Mouse (Mus musculus): ENCODE data around the gene Sh2b1.

Gene Sh2b1

DNA sequence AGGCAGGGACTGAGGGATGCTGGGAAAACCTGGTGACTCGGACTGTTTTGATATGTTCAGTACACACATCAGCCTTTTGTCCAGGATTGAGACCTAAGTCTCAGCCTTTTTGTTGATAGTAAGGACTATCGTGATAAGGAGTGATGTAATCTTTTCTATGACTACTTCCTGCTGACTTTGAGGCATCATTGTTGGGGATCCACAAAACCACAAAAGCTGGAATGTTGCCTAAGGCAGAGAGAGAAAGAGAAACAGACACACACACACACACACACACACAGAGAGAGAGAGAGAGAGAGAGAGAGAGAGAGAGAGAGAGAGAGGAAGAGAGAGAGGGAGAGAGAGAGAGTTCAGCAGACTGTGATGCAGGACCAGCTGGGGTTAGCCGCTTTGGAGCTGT lies 56.7 kb downstream of the Sh2b1 start:
- no peak for DNase-seq (ENCODE audit: low spot score)

DNA sequence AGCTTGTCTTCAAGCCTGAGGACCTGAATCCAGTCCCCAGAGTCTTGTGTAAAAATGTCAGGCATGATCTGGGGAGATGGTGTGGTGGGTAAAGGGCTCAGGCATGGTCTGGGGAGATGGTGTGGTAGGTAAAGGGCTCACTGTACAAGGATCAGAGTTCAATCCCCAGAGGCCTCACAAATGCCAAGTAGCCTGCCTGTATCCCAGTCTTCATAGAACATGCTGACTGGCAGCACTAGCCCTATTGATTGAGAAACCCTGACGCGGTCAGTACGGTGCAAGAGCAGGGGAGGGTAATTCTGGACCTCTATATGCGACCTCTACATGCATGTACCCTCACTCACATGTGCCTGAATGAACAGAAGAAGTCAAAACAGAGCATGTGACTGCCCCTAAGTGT lies 57.6 kb downstream of the Sh2b1 start:
- no peak for DNase-seq (ENCODE audit: low spot score)

DNA sequence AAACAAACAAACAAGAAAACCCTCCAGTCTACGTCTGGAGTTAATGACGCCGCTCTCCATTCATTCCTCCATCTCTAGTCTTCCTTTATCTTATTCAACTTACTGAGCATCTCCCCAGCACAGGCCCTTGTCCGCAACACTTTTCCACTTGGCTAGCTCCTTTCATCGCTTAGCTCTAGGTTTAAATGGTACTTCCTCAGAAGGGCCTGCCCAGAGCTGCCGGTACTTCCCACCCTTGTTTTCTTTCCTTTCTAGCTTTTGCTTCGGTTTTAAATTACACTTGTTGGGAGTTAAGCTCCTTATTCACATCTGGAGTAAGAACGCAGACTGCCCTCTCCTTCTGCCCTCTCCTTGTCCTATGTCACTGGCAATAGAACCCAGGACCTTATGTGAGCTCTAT lies 58.2 kb downstream of the Sh2b1 start:
- DNase-seq (ENCODE audit: low spot score) = no peak
